Mouse (Mus musculus): Measurements from ENCODE around the gene Mov10l1.

GRCm38 (mm10) chr15:89061761-89062517 lies 79.2 kb downstream of the Mov10l1 start:
- no peak for TF ChIP-seq CTCF (IDR thresholded peaks at IDR 0.05; ENCODE audit: low read depth)
- no peak for TF ChIP-seq EP300 (IDR thresholded peaks at IDR 0.05; ENCODE audit: low read depth)

Measured in heart, postnatal 0 days (tissue).